Mouse (Mus musculus) mouse trophoblast stem cell (cell line): ENCODE measurements around the gene Med20.
"Not testable (repeated sequence)": the region's sequence is repeated elsewhere in the genome, so short reads cannot be mapped to it uniquely, and the experiment has no call there.

ENCODE experiments used
- in situ Hi-C, 2 experiments: fragments of 300-500 bp; cut with MseI, MboI; formaldehyde crosslinking; loops; 2 replicates in 1 of 2; 3 replicates in 1 of 2; pipeline ENCODE4 v1.15.1; 2025

The Med20 gene

DNA sequence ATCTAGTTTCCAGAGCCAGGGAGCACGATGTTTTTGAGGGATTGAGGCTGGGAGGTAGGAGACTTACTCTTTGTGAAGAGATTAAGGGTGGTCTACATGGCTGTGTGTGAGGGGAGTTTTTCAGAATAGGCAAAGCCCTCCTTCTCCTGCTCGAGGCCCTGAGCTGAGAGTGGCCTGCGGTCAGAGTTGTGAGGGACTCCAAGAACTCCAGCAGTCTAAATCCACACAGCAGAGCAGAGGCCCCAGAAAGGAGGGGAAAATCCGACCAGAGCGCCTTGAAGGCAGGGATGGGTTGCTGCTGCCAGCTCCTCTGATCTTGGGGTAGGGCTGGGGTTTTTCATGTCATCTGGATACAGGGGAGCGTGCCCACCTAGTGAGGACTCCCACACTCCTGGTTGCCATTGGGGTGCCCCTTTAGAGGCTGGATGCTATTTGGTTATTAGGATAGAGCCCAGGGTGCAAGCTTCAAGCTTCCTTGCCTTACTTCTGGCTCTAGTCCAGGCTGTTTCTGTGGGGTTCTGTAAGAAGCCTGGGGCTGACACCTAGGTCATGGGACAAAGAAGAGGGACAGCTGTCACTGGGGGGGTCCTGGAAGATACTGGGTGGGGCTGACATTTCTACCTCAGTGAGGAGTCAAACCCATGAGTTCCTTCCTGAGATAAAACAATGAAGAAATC, 15.1 kb upstream of the Med20 start:
- in situ Hi-C loops: loop anchor here in 1 of 2 experiments (5.0 kb wide), 1 partner anchor 84 kb away; no protein-coding TSS in a partner anchor

DNA sequence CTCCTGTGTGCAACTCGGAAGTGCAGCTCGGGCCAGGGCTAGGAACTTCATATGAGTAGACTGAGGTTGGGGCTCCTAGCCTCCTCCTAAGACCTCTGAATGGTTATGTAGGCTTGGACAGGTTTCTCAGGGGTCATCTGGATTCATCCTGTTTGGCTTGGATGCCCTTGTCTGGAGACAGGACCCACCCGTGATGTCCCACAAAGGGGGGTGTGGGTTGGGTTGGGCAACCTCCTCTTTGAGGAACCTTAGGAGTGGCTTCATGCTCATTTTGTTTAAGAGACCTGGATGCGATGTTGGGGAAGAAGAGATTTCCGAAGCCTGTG, 14.6 kb upstream of the Med20 start:
- in situ Hi-C loops: loop anchor here in 1 of 2 experiments (5.0 kb wide), 1 partner anchor 85 kb away; no protein-coding TSS in a partner anchor

DNA sequence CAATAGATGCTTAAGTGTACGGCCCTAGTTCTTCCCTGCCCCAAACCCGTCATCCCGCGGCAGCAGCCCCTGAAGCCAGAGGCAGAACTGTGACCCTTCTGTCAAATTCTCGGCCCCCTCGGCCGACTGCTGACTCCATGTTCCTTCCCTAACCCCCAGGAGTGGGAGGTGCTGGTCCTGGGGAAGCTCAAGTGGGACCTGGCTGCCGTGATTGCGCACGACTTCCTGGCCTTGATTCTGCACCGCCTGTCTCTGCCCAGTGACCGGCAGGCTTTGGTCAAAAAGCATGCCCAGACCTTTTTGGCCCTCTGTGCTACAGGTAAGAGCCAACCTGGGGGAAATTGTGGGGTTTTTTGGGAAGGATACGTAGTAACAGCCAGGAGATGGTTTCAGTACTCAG, 14.1 kb upstream of the Med20 start:
- in situ Hi-C loops: loop anchor here in 1 of 2 experiments (5.0 kb wide), 1 partner anchor 85 kb away; no protein-coding TSS in a partner anchor

DNA sequence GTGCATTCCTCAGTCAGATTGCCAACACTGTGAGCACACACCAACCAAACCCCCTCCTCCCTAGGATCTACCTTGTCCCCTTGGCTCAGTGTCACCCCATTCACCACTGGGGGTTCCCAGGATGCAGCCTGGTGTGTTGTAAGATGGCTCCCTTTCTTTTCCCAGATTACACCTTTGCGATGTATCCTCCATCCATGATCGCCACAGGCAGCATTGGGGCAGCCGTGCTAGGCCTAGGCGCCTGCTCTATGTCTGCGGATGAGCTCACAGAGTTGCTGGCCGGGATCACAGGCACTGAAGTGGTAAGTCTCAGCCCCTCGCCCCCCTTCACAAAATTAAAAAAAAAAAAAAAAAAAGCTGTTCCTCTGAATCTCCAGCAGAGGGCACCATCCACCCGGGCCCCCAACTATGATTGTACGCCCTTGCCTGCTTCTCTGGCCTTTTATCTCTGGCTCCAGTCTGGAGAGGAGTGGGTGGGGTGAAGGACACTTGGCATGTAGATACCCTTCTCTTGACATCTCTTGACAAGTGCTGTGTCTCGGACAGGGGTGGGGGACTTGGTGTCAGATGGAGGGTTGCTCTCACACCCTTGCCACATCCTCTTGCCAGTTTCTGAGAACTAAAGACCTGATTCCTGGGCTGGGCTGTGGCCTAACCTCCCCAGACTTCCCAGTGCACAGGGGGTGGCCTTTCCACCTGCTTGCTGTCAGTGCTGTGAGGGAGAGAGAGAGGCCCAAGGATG, 13.4 kb upstream of the Med20 start:
- in situ Hi-C loops: loop anchor here in 1 of 2 experiments (5.0 kb wide), 1 partner anchor 86 kb away; no protein-coding TSS in a partner anchor

DNA sequence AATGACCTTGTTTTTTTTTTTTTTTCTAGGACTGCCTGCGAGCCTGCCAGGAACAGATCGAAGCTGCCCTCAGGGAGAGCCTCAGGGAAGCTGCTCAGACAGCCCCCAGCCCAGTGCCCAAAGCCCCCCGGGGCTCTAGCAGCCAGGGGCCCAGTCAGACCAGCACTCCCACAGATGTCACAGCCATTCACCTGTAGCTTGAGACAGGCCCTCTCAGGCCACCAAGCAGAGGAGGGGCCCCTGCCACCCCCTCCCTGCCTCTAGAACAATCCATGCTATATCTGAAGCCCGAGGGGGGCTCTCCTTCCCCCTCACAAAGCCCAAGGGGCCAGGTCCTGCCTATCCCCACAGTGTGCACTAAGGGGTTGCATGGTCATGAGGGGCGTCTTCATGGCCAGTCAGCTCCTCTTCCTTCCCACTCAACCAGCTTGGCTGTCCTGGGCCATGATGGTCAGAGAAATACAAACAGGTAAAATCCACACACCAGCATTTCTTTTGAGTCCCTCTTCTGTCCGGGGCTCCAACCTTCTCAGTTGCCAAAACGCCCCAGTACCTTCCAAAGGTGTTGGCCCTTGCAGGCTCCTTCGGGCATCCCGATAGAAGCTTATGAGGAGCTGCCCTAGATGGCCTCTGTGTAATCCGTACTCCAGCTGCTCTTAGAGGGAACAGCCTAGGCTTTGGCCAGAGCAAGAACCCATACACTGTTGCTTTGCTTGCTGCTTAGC, 12.6 kb upstream of the Med20 start:
- in situ Hi-C loops: loop anchor here in 1 of 2 experiments (5.0 kb wide), 1 partner anchor 86 kb away; no protein-coding TSS in a partner anchor

DNA sequence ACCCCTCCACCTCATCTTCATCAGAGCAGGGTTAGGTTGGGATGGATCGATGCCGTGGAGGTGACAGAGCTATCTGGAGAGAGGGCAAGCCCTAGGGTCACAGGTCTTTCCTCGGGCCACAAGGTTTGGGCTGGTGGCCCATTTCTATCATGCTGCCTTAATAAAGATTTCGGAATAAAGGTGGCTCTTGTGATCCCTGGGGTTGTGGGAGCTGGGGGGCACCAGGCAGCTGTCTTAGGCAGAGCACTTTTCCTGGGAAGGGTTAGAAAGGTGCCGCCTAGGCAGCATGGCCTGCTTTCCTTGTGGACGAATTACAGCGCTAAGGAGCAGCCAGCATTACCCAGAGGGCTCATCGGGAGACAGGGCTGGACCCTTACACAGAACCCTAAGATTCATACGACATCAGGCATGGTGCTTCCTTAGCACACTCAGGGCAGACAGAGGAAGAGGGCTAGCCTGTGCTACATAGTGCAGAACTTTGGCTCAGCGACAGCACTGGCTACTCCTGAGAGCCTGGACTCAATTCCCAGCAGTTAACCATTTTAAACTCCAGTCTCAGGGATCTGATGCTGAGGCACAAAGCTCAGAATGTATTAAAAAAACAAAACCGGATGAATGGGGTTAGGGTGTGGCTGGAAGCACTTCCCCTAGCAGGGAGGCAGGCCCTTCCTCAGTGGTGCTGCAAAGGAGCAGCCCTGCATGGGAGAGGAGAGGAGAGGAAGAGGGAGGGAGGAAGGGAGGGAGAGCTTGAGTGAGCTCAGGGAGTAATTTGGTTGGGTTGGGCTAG, 11.7 kb upstream of the Med20 start:
- in situ Hi-C loops: loop anchor here (5.0 kb wide), 1 partner anchor 87 kb away; no protein-coding TSS in a partner anchor

DNA sequence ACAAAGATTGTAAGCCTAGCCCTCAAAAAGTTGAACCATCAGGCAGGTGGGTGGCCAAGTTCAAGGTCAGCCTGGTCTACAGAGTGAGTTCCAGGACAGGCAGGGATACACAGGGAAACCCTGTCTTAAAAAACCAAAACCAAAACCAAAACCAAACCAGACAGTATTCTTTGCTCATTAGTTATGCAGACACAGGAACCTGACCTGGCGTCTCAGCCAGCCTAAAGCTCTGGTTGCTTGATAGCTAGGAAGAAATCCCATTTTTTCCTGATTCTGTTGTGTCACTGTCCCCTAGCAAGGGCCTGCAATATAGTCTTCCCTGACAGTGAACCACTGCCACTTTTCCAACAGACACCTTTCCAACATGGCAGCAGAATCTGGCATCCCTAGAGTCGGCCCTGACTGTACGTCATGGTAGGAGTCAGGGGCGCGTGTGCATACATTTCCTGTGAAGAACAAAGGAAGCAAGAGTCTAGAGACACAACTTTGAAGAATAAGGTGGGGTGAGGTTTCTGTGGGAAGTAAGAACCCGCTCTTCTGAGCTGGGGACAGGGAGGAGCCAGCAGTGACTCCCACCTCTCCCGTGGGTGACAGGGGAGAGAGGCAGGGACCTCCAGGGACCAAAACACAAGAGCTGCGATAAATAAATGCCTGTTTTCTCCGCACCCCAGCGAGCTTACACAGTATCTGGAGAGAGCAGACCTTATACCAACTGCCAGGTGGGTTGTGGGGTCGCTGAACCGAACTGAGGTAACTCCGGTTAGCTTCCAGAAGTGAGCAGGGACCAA, 10.6 kb upstream of the Med20 start:
- in situ Hi-C loops: loop anchor here in 1 of 2 experiments (5.0 kb wide), 1 partner anchor 88 kb away; no protein-coding TSS in a partner anchor

DNA sequence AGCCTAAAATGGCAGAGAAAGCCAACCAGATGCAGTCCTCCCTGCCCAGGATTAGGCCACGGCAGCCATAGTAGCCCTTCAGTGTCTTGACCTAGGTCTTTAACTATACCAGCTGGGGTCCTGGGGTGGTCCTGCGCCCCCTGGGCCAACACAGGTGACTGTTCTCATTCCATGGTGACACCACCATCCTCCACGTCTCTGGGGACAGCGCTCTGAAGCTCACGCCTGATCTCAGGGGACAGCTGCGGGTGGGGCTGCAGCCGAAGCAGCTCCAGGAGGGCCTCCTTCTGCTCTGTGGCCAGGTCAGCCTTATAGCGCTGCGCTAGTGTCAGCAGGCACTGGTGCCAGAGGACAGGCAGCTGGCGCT, 10.0 kb upstream of the Med20 start:
- in situ Hi-C loops: loop anchor here in 1 of 2 experiments (5.0 kb wide), 1 partner anchor 89 kb away; no protein-coding TSS in a partner anchor

DNA sequence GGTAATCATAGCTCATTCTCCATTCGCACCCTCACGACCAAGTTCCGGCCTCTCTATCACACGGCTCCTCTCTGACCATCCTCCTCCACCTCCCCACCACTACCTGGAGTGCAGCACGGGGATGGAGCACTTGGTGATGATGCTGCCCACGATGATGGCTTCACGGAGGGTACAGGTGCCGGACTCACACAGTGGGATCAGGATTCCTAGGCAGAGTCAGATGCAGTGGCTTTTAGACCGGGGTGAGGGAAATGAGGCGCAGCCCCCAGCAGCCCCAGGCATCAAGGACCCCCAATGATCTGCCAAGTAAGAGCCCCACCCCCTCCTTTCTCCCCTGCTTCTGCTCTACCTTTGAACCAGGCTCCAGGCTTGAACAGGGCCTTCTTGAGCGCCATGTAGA, 9.1 kb upstream of the Med20 start:
- in situ Hi-C loops: loop anchor here in 1 of 2 experiments (5.0 kb wide), 1 partner anchor 90 kb away; no protein-coding TSS in a partner anchor

DNA sequence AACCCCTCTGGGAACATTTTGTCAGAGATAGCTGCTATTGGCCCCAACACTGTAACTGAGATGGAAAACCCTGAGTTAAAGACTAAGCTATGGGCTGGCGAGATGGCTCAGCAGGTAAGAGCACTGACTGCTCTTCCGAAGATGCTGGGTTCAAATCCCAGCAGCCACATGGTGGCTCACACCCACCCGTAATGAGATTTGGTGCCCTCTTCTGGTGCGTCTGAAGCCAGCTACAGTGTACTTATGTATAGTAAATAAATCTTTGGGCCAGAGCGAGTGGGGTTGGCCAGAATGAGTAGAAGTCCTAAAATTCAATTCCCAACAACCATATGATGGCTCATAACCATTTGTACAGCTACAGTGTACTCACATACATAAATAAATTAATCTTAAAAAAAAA, 5.2 kb upstream of the Med20 start:
- in situ Hi-C loops: no loop called here

DNA sequence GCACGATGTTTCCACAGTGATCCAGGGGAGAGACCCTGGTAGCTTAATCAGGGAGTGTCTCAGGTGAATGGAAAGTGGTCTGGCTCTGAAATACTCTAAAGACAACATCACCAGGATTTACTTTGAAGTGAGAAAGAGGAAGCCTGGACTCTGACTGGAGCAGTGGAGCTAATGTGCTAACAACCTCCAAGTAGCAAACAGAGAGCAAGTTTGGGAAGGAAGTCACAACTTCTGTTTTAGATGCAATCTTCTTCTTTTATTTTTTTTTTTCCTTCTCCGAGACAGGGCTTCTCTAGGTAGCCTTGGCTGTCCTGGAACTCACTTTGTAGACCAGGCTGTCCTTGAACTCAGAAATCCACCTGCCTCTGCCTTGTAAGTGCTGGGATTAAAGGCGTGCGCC, 2.2 kb upstream of the Med20 start:
- in situ Hi-C loops: no loop called here

DNA sequence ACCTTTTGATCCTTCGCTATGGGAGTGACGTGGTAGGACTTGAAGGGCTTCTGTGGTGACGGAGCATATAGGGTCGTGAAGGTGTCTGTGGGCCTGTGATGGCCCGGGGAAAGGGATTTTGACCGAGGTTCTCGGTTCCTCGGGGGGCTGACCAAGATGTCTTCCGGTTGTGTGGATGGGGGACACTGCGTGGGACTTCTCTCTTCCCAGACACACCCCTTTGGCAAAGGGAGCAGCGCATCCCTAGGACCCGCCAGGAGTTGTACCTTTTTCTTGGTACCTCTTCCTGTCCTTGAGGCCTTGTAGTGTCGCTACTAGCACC, 240 bp downstream of the Med20 start:
- in situ Hi-C loops: no loop called here

DNA sequence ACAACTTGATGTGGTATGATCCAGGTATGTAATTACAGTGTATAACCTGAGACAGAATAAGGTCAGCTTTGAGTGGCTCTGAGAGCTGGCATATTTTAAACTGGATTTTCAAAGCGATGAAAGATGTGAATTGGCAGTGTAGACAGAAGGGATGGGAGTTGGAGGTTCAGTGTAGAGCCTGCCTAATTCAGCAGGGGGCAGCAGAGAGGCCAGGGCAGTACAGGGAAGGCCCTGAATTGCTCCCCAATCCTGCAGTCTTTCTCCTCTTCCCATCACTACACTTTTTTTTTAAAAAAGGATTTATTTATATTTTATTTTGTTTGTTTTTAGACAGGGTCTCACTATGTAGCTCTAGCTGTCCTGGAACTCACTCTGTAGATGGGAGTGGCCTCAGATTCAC, 2.6 kb downstream of the Med20 start:
- in situ Hi-C loops: no loop called here

DNA sequence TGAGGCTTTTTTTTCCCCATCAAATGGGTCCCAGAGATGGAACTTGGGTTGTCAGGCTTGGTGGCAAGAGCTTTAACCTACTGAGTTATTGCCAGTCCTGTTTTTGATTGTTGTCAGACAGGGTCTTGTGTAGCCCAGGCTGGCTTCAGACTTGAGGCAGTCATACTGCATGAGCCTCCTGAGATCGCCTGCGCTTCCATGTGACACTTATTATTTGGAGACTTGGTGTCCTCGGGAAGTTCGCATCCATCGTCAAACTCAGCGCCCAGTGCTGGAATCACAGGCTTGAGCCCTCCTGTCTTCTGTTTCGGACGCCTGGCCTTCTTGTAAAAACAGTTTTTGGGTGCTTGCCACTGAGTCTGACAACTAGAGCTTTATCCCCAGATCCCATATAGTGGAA, 4.7 kb downstream of the Med20 start:
- in situ Hi-C loops: no loop called here

DNA sequence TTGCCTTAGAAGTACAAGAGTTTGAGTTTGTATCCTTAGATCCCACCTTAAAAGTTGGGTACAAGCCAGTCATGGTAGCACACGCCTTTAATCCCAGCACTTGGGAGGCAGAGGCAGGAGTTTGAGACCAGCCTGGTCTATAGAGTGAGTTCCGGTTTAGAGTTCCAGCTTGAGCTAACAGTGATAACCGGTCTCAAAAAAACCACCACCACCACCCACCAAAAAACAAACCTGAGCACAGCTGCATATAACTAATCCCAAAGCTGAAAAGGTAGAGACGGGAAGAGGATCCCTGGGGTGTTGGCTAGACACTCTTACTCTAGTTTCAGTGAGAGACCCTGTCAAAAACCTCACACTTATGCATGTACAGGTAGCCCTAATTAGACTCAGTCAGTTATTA, 5.3 kb downstream of the Med20 start:
- in situ Hi-C loops: no loop called here

DNA sequence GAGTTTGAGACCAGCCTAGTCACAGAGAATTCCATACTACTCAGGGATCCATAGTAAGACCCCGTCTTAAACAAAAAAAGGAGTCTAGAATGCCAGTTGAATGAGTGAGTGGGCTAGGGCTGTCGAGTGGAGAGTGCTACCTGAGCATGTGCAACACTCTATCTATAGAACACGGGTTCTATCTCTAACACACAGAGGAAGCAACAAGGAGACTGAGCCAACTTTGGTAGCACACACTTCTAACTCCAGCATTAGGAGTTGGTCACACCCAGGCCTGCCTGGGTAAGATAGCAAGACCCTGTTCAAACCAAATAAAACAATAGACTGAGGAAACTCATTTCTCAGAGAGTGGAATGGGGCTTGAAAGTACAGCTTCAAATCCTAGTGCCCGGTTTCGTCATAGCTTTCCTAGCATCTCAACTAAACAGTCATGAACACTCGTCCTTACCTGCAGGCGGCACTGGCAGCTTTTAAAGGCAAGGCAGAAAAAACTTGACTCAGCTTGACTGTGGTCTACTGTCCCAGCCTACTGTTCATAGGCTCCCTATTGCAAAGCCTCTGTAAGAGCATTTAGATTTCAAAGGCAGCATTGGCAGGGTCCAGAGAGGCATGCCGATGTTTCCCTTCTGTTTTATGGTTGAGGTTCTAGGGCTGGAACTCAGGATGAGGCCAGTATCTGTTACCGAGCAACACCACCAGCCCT, 6.4 kb downstream of the Med20 start:
- in situ Hi-C loops: no loop called here

DNA sequence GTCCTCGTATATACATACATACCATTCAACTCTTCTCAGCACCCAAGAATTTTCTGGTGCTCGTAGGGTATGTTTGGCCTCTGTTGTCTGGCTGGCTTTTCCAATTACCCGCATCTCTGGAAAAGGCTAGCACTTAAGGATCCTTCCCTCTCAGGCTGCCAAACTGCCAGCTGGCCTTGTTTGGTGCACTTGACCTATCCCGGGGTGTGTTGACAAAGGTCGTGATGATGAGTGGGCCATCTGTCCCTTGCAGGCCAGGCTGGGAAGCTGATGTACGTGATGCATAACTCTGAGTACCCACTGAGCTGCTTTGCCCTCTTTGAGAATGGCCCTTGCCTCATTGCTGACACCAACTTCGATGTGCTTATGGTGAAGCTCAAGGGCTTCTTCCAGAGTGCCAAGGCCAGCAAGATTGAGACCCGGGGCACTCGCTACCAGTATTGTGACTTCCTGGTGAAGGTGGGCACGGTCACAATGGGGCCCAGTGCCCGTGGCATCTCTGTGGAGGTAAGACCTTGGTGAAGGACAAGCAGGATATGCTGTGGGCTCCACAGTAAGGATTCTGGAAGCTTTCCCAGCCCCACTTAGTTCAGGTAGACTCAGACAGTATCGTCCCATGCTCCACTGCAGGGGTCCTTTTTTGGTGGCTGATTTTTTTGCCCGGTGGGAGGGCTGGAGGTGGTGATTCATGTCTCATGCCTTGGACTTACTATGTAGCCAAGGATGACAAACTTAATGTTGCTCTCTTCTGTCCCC, 7.4 kb downstream of the Med20 start:
- in situ Hi-C loops: no loop called here

DNA sequence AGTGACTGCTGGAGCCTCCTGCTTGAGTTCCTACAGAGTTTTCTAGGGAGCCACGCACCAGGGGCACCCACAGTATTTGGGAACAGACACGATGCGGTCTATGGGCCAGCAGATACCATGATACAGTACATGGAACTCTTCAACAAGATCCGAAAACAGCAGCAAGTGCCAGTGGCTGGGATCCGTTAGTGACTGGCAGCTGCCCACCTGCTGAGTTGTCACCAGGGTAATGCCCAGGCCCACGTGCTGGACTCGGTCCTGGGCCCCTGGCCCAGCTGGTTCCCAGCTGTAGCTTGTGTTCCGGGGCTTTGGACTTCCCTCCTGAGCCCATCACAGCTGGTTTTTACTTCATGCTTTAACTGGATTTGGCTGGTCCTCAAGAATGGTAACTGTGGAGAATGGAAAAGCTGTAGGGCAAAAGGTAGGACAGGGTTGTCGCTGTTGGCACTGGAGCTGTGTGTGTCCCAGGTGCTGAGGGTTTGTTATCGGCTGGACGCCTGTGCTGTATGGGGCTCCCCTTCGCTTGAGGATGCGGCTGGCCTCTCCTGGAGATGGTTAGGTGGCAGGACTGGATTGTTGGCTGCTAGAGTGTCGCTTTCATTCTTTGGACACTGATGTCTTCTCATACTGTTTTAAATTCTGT, 11.7 kb downstream of the Med20 start:
- in situ Hi-C loops: no loop called here

DNA sequence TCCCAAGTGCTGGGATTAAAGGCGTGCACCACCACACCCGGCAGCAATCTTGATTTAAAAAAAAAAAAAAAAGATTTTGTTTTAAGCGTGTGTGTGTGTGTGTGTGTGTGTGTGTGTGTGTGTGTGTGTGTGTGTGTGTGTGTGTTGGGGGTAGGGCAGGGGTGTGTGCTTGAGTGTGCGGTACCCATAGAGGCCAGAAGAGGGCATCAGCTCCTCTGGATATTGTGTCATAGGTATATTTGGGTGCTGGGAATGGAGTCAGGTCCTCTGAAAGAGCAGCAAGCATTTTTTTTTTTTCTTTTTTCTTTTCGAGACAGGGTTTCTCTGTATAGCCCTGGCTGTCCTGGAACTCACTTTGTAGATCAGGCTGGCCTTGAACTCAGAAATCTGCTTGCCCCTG, 13.2 kb downstream of the Med20 start:
- in situ Hi-C loops: not testable (repeated sequence)
